Mouse (Mus musculus) limb, embryonic 13.5 days (tissue): ENCODE data around the gene Cgn. TPM values are rescaled to one million over a fixed set of nuclear protein-coding genes. Genes with fewer than 3 reads are reported as not detected.
"Not testable (repeated sequence)": the region's sequence is repeated elsewhere in the genome, so short reads cannot be mapped to it uniquely, and the experiment has no call there.

Experiments
- ATAC-seq: fragments of 200-750 bp; cut with Nextera tagmentation; 2 replicates; pipeline ENCODE4 v1.8.0; 2017; ENCODE audit warnings: low read depth, moderate number of reproducible peaks, moderate TSS enrichment; ENCODE audit not compliant: low FRiP score
- H3K27ac ChIP-seq: fragments of 300-500 bp; sonication (generic); 2 replicates; pipeline ENCODE4 v1.5.1; 2015; ENCODE audit warnings: inconsistent platforms, mild to moderate bottlenecking, moderate library complexity
- H3K27me3 ChIP-seq: fragments of 300-500 bp; sonication (generic); 2 replicates; pipeline ENCODE4 v1.6.1; 2015; ENCODE audit warnings: mild to moderate bottlenecking, inconsistent platforms
- H3K36me3 ChIP-seq: fragments of 300-500 bp; sonication (generic); 2 replicates; pipeline ENCODE4 v1.6.1; 2015; ENCODE audit warnings: inconsistent platforms, mild to moderate bottlenecking, moderate library complexity
- H3K4me1 ChIP-seq: fragments of 300-500 bp; sonication (generic); 2 replicates; pipeline ENCODE4 v1.6.1; 2015; ENCODE audit warnings: inconsistent platforms
- H3K4me2 ChIP-seq: fragments of 300-500 bp; sonication (generic); replicated peaks from 2 replicates; pipeline ENCODE4 v1.6.1; 2015; ENCODE audit warnings: inconsistent platforms, mild to moderate bottlenecking, moderate library complexity
- H3K4me3 ChIP-seq: fragments of 300-500 bp; sonication (generic); 2 replicates; pipeline ENCODE4 v1.5.1; 2015; ENCODE audit warnings: moderate library complexity, mild to moderate bottlenecking, inconsistent platforms
- H3K9ac ChIP-seq: fragments of 300-500 bp; sonication (generic); 2 replicates; pipeline ENCODE4 v1.6.1; 2015; ENCODE audit warnings: mild to moderate bottlenecking, inconsistent platforms
- H3K9me3 ChIP-seq: fragments of 300-500 bp; sonication (generic); 2 replicates; pipeline ENCODE4 v1.6.1; 2016; ENCODE audit warnings: inconsistent platforms
- WGBS: fragments of 180-500 bp; shearing (Covaris S2); methylation state at CpG from one replicate; pipeline ENCODE4 v1.1.7; 2015; 5-methylcytosine and 5-hydroxymethylcytosine counted together
- polyA plus RNA-seq: library from polyadenylated mRNA; unstranded; fragments of >200 nt; fragmentation: Nextera tagmentation; extraction: Ambion mirVana; gene quantifications from 2 replicates; pipeline ENCODE4 v1.2.1, GENCODE M21; 2015

Gene Cgn
- polyA plus RNA-seq, 1 experiment from 2014 or later = 7.1 TPM

- not testable (repeated sequence) for H3K27me3 ChIP-seq, H3K9ac ChIP-seq, H3K36me3 ChIP-seq, H3K9me3 ChIP-seq, H3K4me1 ChIP-seq, H3K27ac ChIP-seq
- Histone ChIP-seq H3K4me3 (peak overlapping the region; percentile 42), H3K4me2 (peak overlapping the region; percentile 68)
- WGBS = 3% methylated on average over 22 of the region's 47 CpGs
- ATAC-seq = peak; percentile 64
Observed at GRCm38 (mm10) chr3:94757251-94758055, 28.8 kb downstream of the Cgn start.

GRCm38 (mm10) chr3:94745691-94746090, 40.6 kb downstream of the Cgn start:
- H3K9me3 ChIP-seq = no peaks in the 10 kb centered on the region; the same call in 1 of the 2 replicates
- no peak overlapping the region for H3K27ac ChIP-seq
- no peak overlapping the region for H3K9ac ChIP-seq
- peaks cover 4% of the 10 kb centered on the region; the same call in 1 of the 2 replicates for H3K36me3 ChIP-seq
- no peaks in the 10 kb centered on the region for H3K4me1 ChIP-seq
- H3K4me3 ChIP-seq = no peak overlapping the region
- ATAC-seq = no peak
- no peak overlapping the region for H3K4me2 ChIP-seq
- 93% methylated on average over 17 of the region's 17 CpGs for WGBS
- no peaks in the 10 kb centered on the region for H3K27me3 ChIP-seq

- ATAC-seq, H3K27me3 ChIP-seq, H3K4me1 ChIP-seq, H3K4me3 ChIP-seq, H3K9me3 ChIP-seq, H3K27ac ChIP-seq, H3K9ac ChIP-seq, H3K4me2 ChIP-seq, H3K36me3 ChIP-seq: not testable (repeated sequence)
- 39% methylated on average over 2 of the region's 2 CpGs for WGBS
Observed at GRCm38 (mm10) chr3:94723637-94724036, 62.7 kb downstream of the Cgn start.

GRCm38 (mm10) chr3:94718253-94718652, 68.0 kb downstream of the Cgn start:
- not testable (repeated sequence) for H3K9me3 ChIP-seq, H3K4me1 ChIP-seq, H3K4me3 ChIP-seq, H3K27me3 ChIP-seq, H3K36me3 ChIP-seq, H3K9ac ChIP-seq, H3K4me2 ChIP-seq, ATAC-seq, H3K27ac ChIP-seq
- 68% methylated on average over 1 of the region's 1 CpGs for WGBS

GRCm38 (mm10) chr3:94713424-94713823, 72.9 kb downstream of the Cgn start:
- H3K27me3 ChIP-seq, H3K27ac ChIP-seq, H3K9ac ChIP-seq, H3K4me3 ChIP-seq, ATAC-seq, H3K36me3 ChIP-seq, H3K9me3 ChIP-seq, H3K4me1 ChIP-seq, H3K4me2 ChIP-seq: not testable (repeated sequence)
- 77% methylated on average over 3 of the region's 3 CpGs for WGBS

- H3K4me1 ChIP-seq, H3K36me3 ChIP-seq, H3K4me2 ChIP-seq, H3K9ac ChIP-seq, H3K4me3 ChIP-seq, ATAC-seq, H3K27ac ChIP-seq, H3K27me3 ChIP-seq, H3K9me3 ChIP-seq: not testable (repeated sequence)
Observed at GRCm38 (mm10) chr3:94710591-94710990, 75.7 kb downstream of the Cgn start.

Other genes starting within 250 kb of the Cgn start
- gene Snx27, start 203.8 kb downstream of the Cgn start, polyA plus RNA-seq = 56.7 and 66.8 TPM in 2 replicates
- not detected in 2 replicates for gene Gm10972, start 143.4 kb downstream of the Cgn start, polyA plus RNA-seq
- 4.9 and 5.3 TPM in 2 replicates for gene Tuft1, start 127.6 kb downstream of the Cgn start, polyA plus RNA-seq
- 0.63 and 0.75 TPM in 2 replicates for gene Selenbp2, start 92.9 kb downstream of the Cgn start, polyA plus RNA-seq
- 21.2 and 25.0 TPM in 2 replicates for gene Pogz, start 51.1 kb upstream of the Cgn start, polyA plus RNA-seq
- 361 and 368 TPM in 2 replicates for gene Psmb4, start 100.5 kb upstream of the Cgn start, polyA plus RNA-seq
- 32.7 and 34.8 TPM in 2 replicates for gene Selenbp1, start 146.6 kb upstream of the Cgn start, polyA plus RNA-seq
- gene Rfx5, start 167.6 kb upstream of the Cgn start, polyA plus RNA-seq = 8.6 TPM in 2 replicates
- gene Pi4kb, start 188.2 kb upstream of the Cgn start, polyA plus RNA-seq = 27.8 and 34.3 TPM in 2 replicates
- gene Zfp687, start 229.0 kb upstream of the Cgn start, polyA plus RNA-seq = 23.5 and 24.4 TPM in 2 replicates